Mouse (Mus musculus) forebrain, embryonic 16.5 days (tissue): Measurements from ENCODE around the gene Irf3. TPM values are rescaled to one million over a fixed set of nuclear protein-coding genes. Genes with fewer than 3 reads are reported as not detected.

ENCODE experiments used
- ATAC-seq: fragments of 200-750 bp; cut with Nextera tagmentation; 2 replicates; pipeline ENCODE4 v1.8.0; 2017; ENCODE audit warnings: mild to moderate bottlenecking, moderate library complexity
- H3K27ac ChIP-seq: fragments of 300-500 bp; sonication (generic); 2 replicates; pipeline ENCODE4 v1.5.1; 2014; ENCODE audit warnings: low read length, control low read depth
- H3K27me3 ChIP-seq: fragments of 300-500 bp; sonication (generic); replicated peaks from 2 replicates; pipeline ENCODE4 v1.6.1; 2014; ENCODE audit warnings: low read length; ENCODE audit not compliant: control insufficient read depth, insufficient read depth
- H3K36me3 ChIP-seq: fragments of 300-500 bp; sonication (generic); 2 replicates; pipeline ENCODE4 v1.6.1; 2014; ENCODE audit not compliant: control insufficient read depth, insufficient read depth
- H3K4me1 ChIP-seq: fragments of 300-500 bp; sonication (generic); replicated peaks from 2 replicates; pipeline ENCODE4 v1.6.1; 2014; ENCODE audit warnings: low read length; ENCODE audit not compliant: control insufficient read depth, insufficient read depth
- H3K4me2 ChIP-seq: fragments of 300-500 bp; sonication (generic); 2 replicates; pipeline ENCODE4 v1.6.1; 2014; ENCODE audit warnings: mild to moderate bottlenecking, low read length, control low read depth
- H3K4me3 ChIP-seq: fragments of 300-500 bp; sonication (generic); replicated peaks from 2 replicates; pipeline ENCODE4 v1.5.1; 2014; ENCODE audit warnings: mild to moderate bottlenecking, low read length, control low read depth
- H3K9ac ChIP-seq: fragments of 300-500 bp; sonication (generic); replicated peaks from 2 replicates; pipeline ENCODE4 v1.6.1; 2014; ENCODE audit warnings: low read depth, low read length, control low read depth
- H3K9me3 ChIP-seq: fragments of 300-500 bp; sonication (generic); 2 replicates; pipeline ENCODE4 v1.6.1; 2016; ENCODE audit warnings: low read length; ENCODE audit not compliant: control insufficient read depth
- WGBS: fragments of 180-500 bp; shearing (Covaris S2); extraction: QIAGEN DNeasy Blood & Tissue Kit; methylation state at CpG from one replicate; pipeline ENCODE4 v1.1.7; 2014; 5-methylcytosine and 5-hydroxymethylcytosine counted together
- polyA plus RNA-seq: library from polyadenylated mRNA; unstranded; fragments of >200 nt; fragmentation: Nextera tagmentation; extraction: Ambion mirVana; gene quantifications from 2 replicates; pipeline ENCODE4 v1.2.1, GENCODE M21; 2015

Irf3 gene
- polyA plus RNA-seq, 1 experiment from 2014 or later: 60.6 TPM

DNA sequence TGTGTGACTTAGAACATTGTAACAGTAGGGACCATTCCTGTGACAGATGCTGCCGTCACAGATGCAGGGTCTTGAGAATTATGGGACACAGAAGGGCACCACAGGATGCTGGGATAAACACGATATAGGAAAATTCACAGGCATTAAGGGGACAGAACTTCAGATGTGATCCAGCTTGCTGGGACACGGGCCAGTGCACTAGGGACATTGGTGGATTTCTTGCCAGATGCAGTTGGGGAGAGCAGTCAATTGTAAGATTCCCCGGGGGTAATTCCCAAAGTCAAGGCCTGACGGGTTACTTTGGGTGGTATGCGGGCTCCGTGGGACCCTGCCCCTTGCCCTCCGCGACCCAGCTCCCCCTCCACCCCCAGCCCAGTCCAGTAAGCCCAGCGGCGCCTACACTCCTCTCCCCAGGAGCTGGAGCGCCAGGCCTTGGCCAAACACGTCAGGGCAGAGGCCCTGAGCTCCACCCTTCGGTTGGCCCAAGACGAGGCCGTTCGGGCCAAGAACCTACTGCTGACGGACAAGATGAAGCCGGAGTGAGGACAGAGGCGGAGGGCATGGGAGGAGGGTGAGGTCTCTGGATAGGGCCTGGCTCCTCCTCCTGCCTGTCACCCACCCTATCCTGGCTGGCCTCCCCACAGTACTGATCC lies 40.1 kb upstream of the Irf3 start:
- Histone ChIP-seq H3K4me1 (peaks cover 7% of the 10 kb centered on the region), H3K9ac (no peak overlapping the region), H3K36me3 (peaks cover 5% of the 10 kb centered on the region; the same call in 1 of the 2 replicates), H3K4me3 (no peak overlapping the region), H3K4me2 (no peak overlapping the region), H3K27ac (no peak overlapping the region), H3K9me3 (no peaks in the 10 kb centered on the region), H3K27me3 (peaks cover 7% of the 10 kb centered on the region)
- no peak for ATAC-seq
- 75% methylated on average over 20 of the region's 20 CpGs for WGBS

DNA sequence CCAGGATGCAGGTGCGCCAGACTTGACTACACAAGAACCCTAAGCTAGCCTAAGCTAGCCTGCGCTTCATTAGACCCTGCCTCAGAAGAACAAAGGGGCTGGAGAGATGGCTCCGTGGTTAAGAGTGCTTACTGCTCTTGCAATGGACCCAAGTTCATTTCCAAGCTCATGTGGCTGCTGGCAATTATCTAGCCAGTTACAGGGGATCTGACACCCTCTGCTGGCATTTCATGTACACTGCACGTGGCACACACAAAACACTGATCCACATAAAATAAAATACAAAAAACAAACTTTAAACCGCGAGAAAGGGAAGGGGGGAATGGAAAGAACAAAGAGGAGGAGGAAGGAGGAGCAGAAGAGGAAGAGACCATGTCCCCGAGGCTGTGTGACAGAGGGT lies 39.2 kb upstream of the Irf3 start:
- no peak overlapping the region for H3K4me2 ChIP-seq
- WGBS: 52% methylated on average over 7 of the region's 7 CpGs
- H3K36me3 ChIP-seq: peaks cover 8% of the 10 kb centered on the region
- H3K9ac ChIP-seq: no peak overlapping the region
- no peaks in the 10 kb centered on the region for H3K9me3 ChIP-seq
- no peak overlapping the region for H3K4me3 ChIP-seq
- no peak overlapping the region for H3K27ac ChIP-seq
- no peaks in the 10 kb centered on the region; the same call in 1 of the 2 replicates for H3K27me3 ChIP-seq
- ATAC-seq: no peak
- no peaks in the 10 kb centered on the region for H3K4me1 ChIP-seq

DNA sequence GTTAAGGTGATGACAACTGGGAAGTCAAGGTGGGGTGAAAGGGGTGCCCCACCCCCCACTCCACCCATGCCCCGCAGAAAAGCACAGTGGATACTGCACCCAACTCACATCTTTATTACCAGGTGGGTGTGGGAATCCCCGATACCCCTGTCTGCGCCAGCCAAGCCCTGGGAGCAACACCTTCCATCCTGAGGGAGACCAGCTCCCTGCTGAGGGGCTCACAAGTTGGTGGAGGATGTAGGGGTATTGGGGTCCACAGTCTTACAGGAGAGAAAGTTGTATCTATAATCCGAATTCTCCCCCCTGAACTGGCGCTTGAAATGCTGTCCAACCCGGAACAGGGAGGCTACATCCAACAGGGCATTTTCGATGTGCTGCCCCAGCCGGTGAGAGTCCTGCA lies 38.2 kb upstream of the Irf3 start:
- no peaks in the 10 kb centered on the region for H3K9me3 ChIP-seq
- no peak overlapping the region for H3K4me3 ChIP-seq
- 91% methylated on average over 8 of the region's 8 CpGs for WGBS
- ATAC-seq: no peak
- H3K4me2 ChIP-seq: no peak overlapping the region
- H3K4me1 ChIP-seq: no peaks in the 10 kb centered on the region
- H3K27me3 ChIP-seq: no peaks in the 10 kb centered on the region
- peaks cover 8% of the 10 kb centered on the region for H3K36me3 ChIP-seq
- H3K27ac ChIP-seq: no peak overlapping the region
- H3K9ac ChIP-seq: no peak overlapping the region

DNA sequence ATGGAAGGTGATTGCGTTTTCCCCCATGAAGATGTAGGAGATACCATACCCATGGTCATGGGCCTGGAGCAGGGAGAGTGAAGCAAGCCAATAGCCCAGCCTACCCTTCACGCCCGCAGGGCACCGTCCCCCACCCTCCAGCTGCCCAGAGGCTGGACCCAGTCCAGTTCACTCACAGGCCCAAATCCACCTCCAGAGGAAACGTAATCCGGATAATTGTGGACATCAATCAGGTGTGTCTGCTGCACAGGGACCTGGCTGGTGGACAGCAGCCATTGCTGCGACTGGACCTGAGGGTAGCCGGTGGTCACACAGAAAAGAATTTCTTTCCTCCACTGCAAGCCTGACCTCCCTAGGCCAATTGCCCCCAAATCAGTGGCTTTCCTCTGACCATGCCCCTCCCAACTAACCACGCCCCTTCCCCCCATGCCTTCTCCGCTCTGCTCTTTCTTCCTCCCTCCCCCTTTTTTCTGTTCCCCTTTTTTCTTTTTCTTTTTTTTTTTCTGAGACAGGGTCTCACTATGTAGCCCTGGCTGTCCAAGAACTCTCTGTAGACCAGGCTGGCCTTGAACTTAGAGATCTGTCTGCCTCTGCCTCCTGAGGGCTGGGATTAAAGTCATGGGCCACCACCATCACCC lies 37.5 kb upstream of the Irf3 start:
- 89% methylated on average over 10 of the region's 10 CpGs for WGBS
- Histone ChIP-seq H3K27me3 (no peaks in the 10 kb centered on the region), H3K9ac (no peak overlapping the region), H3K9me3 (no peaks in the 10 kb centered on the region), H3K27ac (no peak overlapping the region), H3K4me3 (no peak overlapping the region), H3K36me3 (peaks cover 10% of the 10 kb centered on the region), H3K4me1 (no peaks in the 10 kb centered on the region), H3K4me2 (no peak overlapping the region)
- ATAC-seq: no peak

DNA sequence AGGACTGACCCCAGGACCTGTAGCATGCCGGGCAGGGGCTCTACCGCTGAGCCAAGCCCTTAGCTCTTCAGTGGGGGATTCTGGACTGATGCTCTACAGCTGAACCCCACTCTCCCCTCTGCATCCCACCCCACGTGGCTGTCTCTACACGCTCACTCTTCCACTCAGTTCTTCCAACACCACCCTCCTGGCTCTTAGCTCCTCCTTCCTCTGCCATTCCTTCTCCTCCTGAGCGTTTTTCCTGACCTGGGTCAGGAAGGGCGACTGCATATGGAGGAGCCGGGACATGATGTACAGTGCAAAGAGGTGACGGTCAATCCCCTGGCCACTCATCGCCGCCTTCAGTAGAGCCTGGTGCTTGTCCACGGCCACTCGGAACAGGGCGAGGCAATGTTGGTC lies 36.9 kb upstream of the Irf3 start:
- no peak overlapping the region for H3K9ac ChIP-seq
- H3K4me2 ChIP-seq: no peak overlapping the region
- H3K4me1 ChIP-seq: no peaks in the 10 kb centered on the region
- ATAC-seq: no peak
- no peak overlapping the region for H3K4me3 ChIP-seq
- 91% methylated on average over 13 of the region's 13 CpGs for WGBS
- H3K27me3 ChIP-seq: no peaks in the 10 kb centered on the region
- no peak overlapping the region for H3K27ac ChIP-seq
- H3K36me3 ChIP-seq: peaks cover 11% of the 10 kb centered on the region
- H3K9me3 ChIP-seq: no peaks in the 10 kb centered on the region

DNA sequence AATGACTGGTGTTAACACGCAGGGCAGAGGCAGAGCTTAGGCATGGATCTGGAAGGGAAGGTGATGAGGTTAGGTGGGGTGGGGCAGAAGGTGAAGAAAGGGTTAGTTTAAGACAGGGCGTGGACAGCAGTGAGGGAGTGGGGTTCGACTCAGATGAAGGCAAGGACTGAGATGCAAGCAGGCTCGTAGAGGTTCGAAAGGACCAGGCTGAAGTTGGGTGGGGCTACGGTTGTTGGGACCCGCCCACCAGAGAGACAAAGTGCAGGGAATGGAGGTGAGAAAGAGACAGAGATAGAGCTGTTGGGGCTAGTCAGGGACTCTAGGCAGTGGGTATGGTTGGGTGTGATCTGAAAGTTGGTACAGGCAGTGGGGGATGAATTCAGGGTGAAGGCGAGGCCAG lies 35.1 kb upstream of the Irf3 start:
- H3K27me3 ChIP-seq: no peaks in the 10 kb centered on the region
- H3K4me2 ChIP-seq: no peak overlapping the region
- no peak overlapping the region for H3K4me3 ChIP-seq
- no peak for ATAC-seq
- no peak overlapping the region for H3K27ac ChIP-seq
- peaks cover 17% of the 10 kb centered on the region for H3K36me3 ChIP-seq
- 82% methylated on average over 8 of the region's 8 CpGs for WGBS
- no peaks in the 10 kb centered on the region for H3K4me1 ChIP-seq
- no peaks in the 10 kb centered on the region for H3K9me3 ChIP-seq
- no peak overlapping the region for H3K9ac ChIP-seq

DNA sequence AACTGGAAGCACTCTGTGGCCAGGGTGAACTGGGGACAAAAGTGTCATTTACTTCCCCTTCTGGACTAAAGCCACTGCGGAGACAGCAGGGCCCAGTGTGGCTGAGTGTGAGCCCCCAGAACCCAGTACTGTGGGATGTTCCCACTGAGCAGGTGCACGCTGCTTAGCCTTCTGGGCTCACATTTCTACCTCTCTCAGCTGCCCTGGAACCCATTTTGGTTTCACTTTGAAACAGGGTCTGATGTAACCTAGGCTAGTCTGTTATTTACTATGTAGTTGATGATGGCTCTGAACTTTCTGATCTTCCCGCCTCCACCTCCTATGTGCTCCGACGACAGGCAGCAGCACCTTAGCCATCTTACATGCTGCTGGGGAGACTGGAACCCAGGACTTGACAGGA lies 34.6 kb upstream of the Irf3 start:
- 95% methylated on average over 5 of the region's 5 CpGs for WGBS
- Histone ChIP-seq H3K4me3 (no peak overlapping the region), H3K4me2 (no peak overlapping the region), H3K9ac (no peak overlapping the region), H3K27me3 (no peaks in the 10 kb centered on the region), H3K36me3 (peaks cover 17% of the 10 kb centered on the region), H3K27ac (no peak overlapping the region), H3K9me3 (no peaks in the 10 kb centered on the region), H3K4me1 (no peaks in the 10 kb centered on the region)
- ATAC-seq: no peak

DNA sequence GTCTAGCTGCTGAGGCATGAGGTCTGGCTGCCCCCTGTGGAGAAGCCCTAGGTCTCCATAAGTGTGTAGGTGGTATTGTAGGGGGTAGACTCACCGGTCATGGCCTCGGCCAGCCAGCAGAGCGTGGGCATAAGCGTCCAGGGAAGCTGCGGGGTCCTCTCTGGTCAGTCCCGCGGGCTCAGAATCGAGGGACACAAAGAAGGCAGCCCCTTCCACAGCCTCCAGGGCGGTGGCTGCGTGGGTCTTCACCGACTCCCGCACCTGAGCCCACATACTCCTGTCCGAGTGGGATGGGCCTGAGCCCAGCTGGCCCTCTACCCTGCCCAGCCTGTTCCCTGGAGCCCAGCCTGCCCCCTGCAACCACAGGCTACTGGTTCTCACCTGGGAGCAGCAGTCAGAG lies 32.5 kb upstream of the Irf3 start:
- Histone ChIP-seq H3K4me1 (peaks cover 2% of the 10 kb centered on the region; the same call in 1 of the 2 replicates), H3K9ac (no peak overlapping the region), H3K4me2 (no peak overlapping the region), H3K9me3 (no peaks in the 10 kb centered on the region), H3K27me3 (no peaks in the 10 kb centered on the region), H3K27ac (no peak overlapping the region), H3K36me3 (peaks cover 17% of the 10 kb centered on the region), H3K4me3 (no peak overlapping the region)
- 96% methylated on average over 13 of the region's 13 CpGs for WGBS
- no peak for ATAC-seq

DNA sequence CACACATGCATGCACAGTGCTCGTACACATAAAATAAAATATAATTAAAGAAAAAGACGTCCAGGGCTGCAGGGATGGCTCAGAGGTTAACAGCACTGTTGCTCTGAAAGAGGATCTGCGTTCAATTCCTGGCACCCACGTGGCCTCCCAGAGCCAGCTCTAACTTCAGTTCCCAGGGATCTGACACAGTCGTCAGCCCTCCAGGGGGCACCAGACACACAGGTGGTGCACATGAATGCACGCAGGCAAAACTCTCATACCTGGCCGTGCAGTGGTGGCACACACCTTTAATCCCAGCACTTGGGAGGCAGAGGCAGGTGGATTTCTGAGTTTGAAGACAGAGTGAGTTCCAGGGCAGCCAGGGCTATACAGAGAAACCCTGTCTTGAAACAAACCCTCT lies 31.5 kb upstream of the Irf3 start:
- 85% methylated on average over 7 of the region's 7 CpGs for WGBS
- no peaks in the 10 kb centered on the region for H3K9me3 ChIP-seq
- H3K4me2 ChIP-seq: no peak overlapping the region
- no peaks in the 10 kb centered on the region for H3K27me3 ChIP-seq
- no peak overlapping the region for H3K27ac ChIP-seq
- no peak overlapping the region for H3K9ac ChIP-seq
- H3K4me3 ChIP-seq: no peak overlapping the region
- peaks cover 9% of the 10 kb centered on the region for H3K4me1 ChIP-seq
- ATAC-seq: no peak
- H3K36me3 ChIP-seq: peaks cover 17% of the 10 kb centered on the region
